Mouse (Mus musculus) layer of hippocampus, adult 6 months (tissue): ENCODE results near the gene Tmem182. TPM values are rescaled to one million over a fixed set of nuclear protein-coding genes. Genes with fewer than 3 reads are reported as not detected.

ENCODE experiments used
- long read RNA-seq, 2 experiments: library from polyadenylated mRNA; unstranded; transcript quantifications; one replicate each; pipeline ENCODE4 v2.0.0; 2019 to 2020
- polyA plus RNA-seq: library from polyadenylated mRNA; unstranded; fragments of <200 nt; fragmentation: Nextera tagmentation; gene quantifications from 2 replicates; pipeline ENCODE4 v1.2.3, GENCODE M21; 2021

Gene Tmem182
- polyA plus RNA-seq, result 0.08 and 0.11 TPM in 2 replicates
- long read RNA-seq, experiment 1, result 0 reads
- long read RNA-seq, experiment 2, result 0 reads

GRCm38 (mm10) chr1:40805351-40805750 lies at the start of gene Tmem182:
Gene Tmem182, plus strand, starts transcription at chr1:40805601.

GRCm38 (mm10) chr1:40790324-40791141 lies 14.9 kb upstream of the Tmem182 start, which contains the start of gene Mfsd9:
Gene Mfsd9, minus strand, starts transcription at chr1:40790687.

Other genes with a start within 250 kb of the Tmem182 start
- gene Slc9a4, start 225.5 kb upstream of the Tmem182 start, polyA plus RNA-seq, result 3.1 and 3.2 TPM in 2 replicates
- 2.2 and 2.5 TPM in 2 replicates for gene Slc9a2, start 125.0 kb upstream of the Tmem182 start, polyA plus RNA-seq
- 2.3 and 3.0 TPM in 2 replicates for gene Mfsd9, start 14.9 kb upstream of the Tmem182 start, polyA plus RNA-seq